Mouse (Mus musculus) layer of hippocampus, postnatal 36 days (tissue): ENCODE results near the gene Cdh13. TPM values are rescaled to one million over a fixed set of nuclear protein-coding genes. Genes with fewer than 3 reads are reported as not detected.

Experiments
- DNase-seq, 2 experiments: peaks; one replicate each; pipeline ENCODE4 v3.0.0; 2022
- total RNA-seq, 2 experiments: library from RNA; stranded (reverse); gene quantifications; 2 replicates each; pipeline ENCODE4 v1.2.3; 2021

Gene Cdh13
- total RNA-seq, 2 experiments from 2014 or later: 37.3 to 41.5 TPM

- DNase-seq: no peak
Measured at GRCm38 (mm10) chr8:118569366-118569765, 285.8 kb downstream of the Cdh13 start.

- no peak for DNase-seq
Measured at GRCm38 (mm10) chr8:118581256-118581655, 297.7 kb downstream of the Cdh13 start.

GRCm38 (mm10) chr8:118582185-118582584 lies 298.7 kb downstream of the Cdh13 start:
- no peak for DNase-seq

DNA sequence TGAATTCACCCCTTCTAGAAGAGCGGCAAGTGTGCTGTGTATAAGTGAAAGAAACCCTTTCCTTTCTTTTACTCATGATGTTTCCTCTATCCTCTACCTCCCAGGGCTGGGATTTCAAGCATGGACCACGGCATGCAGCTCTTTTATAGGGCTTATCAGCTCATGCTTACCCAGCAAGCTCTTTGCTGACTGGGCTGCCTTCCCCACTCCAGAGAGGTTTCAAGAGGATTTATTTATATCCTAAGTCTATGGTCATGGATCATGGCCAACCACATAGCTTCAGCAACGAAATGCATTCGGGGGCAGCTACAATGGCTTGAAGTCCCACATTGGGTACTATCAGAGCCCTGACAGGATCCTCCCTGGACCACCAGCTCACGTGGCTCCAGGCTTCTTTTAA lies 304.4 kb downstream of the Cdh13 start:
- no peak for DNase-seq

- DNase-seq: peak; percentile 41 to 46
Measured at GRCm38 (mm10) chr8:118596816-118597215, 313.3 kb downstream of the Cdh13 start.

GRCm38 (mm10) chr8:118601376-118601775 lies 317.8 kb downstream of the Cdh13 start:
- no peak for DNase-seq

DNA sequence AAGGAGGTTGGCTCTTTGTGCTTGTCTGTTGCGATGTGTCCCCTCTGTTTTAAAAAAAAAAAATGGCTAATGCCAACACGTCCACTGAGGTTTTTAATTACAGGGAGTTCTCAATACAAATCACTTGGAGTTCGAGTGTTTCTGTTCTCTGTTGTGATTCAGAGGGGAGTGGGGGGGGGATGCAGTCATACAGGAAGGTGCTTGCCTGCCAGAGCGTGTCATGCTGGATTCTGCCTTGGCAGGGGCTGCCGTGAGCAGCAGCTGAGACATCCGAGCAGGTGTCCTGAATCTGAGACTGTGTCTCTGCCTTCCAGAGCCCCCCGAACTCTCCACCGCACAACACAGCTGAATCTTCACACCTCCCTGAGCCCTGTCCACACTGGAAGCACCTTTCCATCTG lies 318.5 kb downstream of the Cdh13 start:
- DNase-seq: no peak

DNA sequence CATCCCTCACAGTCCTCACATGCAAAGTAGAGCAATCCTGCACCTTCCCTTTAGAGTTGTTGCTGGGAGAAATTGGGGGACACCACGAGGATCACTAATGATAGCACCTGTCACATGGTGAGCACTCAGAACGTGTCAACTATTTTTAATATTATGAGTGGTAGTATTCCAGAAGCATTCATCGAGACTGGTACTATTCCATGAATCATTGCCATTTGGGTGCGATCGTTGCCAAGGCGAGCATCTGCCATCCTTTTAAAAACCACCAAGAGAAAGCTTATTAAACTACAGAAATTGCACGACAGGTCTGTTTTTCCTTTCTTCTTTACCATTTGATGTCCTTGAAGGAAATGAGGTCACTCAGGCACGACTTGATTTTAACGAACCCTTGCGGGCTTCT lies 328.0 kb downstream of the Cdh13 start:
- peak; percentile 75 to 77 for DNase-seq

GRCm38 (mm10) chr8:118618195-118618594 lies 334.7 kb downstream of the Cdh13 start:
- DNase-seq: no peak

GRCm38 (mm10) chr8:118626425-118626824 lies 342.9 kb downstream of the Cdh13 start:
- DNase-seq: no peak

GRCm38 (mm10) chr8:118627737-118628136 lies 344.2 kb downstream of the Cdh13 start:
- DNase-seq: no peak

DNA sequence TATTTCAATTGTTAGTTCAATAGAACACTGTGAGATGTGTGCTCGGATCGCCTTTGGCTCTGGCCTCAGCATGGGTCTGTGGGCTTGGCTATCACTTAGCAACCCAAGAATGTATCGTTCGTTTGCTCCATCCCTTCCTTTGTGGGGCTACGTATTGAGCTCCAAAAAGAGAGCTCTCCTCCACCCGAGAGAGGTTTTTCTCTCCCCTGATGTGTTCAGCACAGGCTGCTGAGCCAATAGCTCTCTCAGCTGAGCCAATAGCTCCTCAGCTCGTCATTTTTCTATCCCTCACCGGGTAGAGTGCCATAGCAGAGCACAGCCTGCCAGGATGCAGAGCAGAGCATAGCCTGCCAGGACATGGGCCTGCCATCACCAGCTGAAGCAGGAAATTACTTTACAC lies 345.2 kb downstream of the Cdh13 start:
- no peak for DNase-seq

GRCm38 (mm10) chr8:118635296-118636060 lies 351.9 kb downstream of the Cdh13 start:
- no peak for DNase-seq

DNA sequence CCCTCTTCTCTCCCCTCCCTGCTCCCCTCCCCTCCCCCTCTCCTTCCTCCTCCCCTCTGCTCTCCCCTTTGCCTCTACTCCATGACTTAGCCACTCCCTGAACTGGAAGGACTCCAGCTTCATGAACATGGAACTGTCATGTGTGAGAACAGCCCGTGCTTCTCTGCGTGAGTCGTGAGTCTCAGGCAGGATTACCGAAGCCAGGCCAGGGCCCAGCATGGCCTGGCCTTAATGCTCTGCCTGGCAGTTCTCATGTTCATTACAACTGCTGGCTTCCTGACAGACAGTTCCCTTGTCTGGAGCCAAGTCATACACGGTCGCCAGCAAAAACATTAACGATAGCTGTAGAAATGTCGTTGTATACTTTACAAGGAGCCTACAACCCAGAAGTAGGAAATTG lies 356.1 kb downstream of the Cdh13 start:
- no peak for DNase-seq

GRCm38 (mm10) chr8:118641799-118642198 lies 358.3 kb downstream of the Cdh13 start:
- no peak for DNase-seq

GRCm38 (mm10) chr8:118648801-118649537 lies 365.4 kb downstream of the Cdh13 start:
- DNase-seq: no peak

GRCm38 (mm10) chr8:118649981-118650380 lies 366.4 kb downstream of the Cdh13 start:
- no peak for DNase-seq

DNA sequence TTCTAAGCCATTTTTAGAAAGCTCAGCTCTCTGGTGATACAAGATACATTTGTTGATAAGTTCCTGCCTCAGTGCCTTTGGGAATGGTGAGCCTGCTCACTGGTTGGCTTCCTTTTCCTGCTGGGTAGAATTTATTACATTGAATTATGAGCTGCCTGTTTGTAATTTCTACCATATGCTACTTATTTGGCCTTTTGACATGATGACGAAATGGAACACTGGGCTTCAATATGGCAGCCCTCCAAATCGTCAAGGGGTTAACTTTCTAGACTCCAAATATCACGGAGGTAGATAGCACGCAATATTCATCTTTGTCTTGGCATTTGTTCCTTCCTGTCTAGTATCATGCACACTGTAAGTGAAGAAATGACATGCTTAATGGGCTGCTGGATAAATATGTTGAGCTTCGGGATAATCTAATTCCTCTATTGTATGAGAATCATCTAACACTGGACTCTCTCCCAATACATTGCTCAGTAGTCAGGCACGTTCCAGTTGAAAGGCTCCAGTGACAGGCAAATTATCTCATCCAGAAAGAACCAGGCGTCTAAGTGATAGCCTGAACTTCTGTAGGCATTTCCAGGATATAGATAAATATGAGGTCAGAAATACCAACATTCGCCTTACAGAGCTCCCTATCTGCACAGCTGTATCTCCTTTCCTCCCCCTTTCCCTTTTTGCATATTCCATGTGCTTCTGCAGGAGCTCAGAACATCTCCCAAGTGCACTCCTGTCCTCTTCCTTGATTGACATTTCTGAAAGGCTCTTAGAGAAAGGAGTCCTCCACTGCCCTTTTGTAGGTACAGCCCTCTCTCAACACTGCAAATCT lies 378.7 kb downstream of the Cdh13 start:
- no peak for DNase-seq

- DNase-seq: no peak
Measured at GRCm38 (mm10) chr8:118665081-118665480, 381.5 kb downstream of the Cdh13 start.

DNA sequence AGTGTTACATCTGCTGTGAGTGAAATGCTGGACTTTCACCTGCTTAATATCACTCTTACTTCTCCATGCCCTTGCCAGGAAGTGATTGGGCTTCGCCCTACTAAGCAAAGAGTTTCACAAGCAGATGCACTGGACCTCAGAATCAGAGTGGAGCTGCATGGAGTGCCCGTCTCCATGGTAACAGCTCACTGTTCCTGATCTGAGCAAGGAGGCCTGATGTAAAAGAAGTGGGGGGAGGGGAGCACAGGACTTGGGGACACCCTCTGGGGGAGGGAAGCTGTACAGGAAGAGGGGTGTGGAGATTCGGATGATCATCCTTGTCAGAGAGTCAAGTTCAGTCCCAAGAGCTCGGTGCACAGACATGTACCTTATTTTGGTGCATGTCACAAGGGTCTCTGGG lies 384.2 kb downstream of the Cdh13 start:
- DNase-seq: no peak

- no peak for DNase-seq
Measured at GRCm38 (mm10) chr8:118676233-118676632, 392.7 kb downstream of the Cdh13 start.

- no peak for DNase-seq
Measured at GRCm38 (mm10) chr8:118679347-118679746, 395.8 kb downstream of the Cdh13 start.

- no peak for DNase-seq
Measured at GRCm38 (mm10) chr8:118683386-118683785, 399.9 kb downstream of the Cdh13 start.
